Mouse (Mus musculus) hindbrain, embryonic 13.5 days (tissue): ENCODE measurements around the gene Glb1l2. TPM values are rescaled to one million over a fixed set of nuclear protein-coding genes. Genes with fewer than 3 reads are reported as not detected.

Experiments used
- ATAC-seq: fragments of 200-750 bp; cut with Nextera tagmentation; 2 replicates; pipeline ENCODE4 v1.8.0; 2017; ENCODE audit warnings: moderate TSS enrichment; ENCODE audit not compliant: low FRiP score
- H3K27ac ChIP-seq: fragments of 300-500 bp; sonication (generic); 2 replicates; pipeline ENCODE4 v1.5.1; 2015; ENCODE audit warnings: inconsistent platforms, mild to moderate bottlenecking, moderate library complexity
- H3K27me3 ChIP-seq: fragments of 300-500 bp; sonication (generic); 2 replicates; pipeline ENCODE4 v1.6.1; 2015; ENCODE audit warnings: mild to moderate bottlenecking, inconsistent platforms
- H3K36me3 ChIP-seq: fragments of 300-500 bp; sonication (generic); 2 replicates; pipeline ENCODE4 v1.6.1; 2015; ENCODE audit warnings: mild to moderate bottlenecking, inconsistent platforms
- H3K4me1 ChIP-seq: fragments of 300-500 bp; sonication (generic); replicated peaks from 2 replicates; pipeline ENCODE4 v1.6.1; 2015; ENCODE audit warnings: inconsistent platforms
- H3K4me2 ChIP-seq: fragments of 300-500 bp; sonication (generic); 2 replicates; pipeline ENCODE4 v1.6.1; 2015; ENCODE audit warnings: inconsistent platforms, mild to moderate bottlenecking, moderate library complexity
- H3K4me3 ChIP-seq: fragments of 300-500 bp; sonication (generic); 2 replicates; pipeline ENCODE4 v1.5.1; 2015; ENCODE audit warnings: mild to moderate bottlenecking, inconsistent platforms
- H3K9ac ChIP-seq: fragments of 300-500 bp; sonication (generic); 2 replicates; pipeline ENCODE4 v1.6.1; 2015; ENCODE audit warnings: mild to moderate bottlenecking, inconsistent platforms
- H3K9me3 ChIP-seq: fragments of 300-500 bp; sonication (generic); 2 replicates; pipeline ENCODE4 v1.6.1; 2016; ENCODE audit warnings: inconsistent platforms
- WGBS: fragments of 180-500 bp; shearing (Covaris S2); methylation state at CpG from one replicate; pipeline ENCODE4 v1.1.7; 2015; 5-methylcytosine and 5-hydroxymethylcytosine counted together
- polyA plus RNA-seq: library from polyadenylated mRNA; unstranded; fragments of >200 nt; fragmentation: Nextera tagmentation; extraction: Ambion mirVana; gene quantifications from 2 replicates; pipeline ENCODE4 v1.2.1, GENCODE M21; 2015

The Glb1l2 gene
- polyA plus RNA-seq: 2.2 and 2.4 TPM in 2 replicates

- WGBS: 2% methylated on average over 29 of the region's 33 CpGs
- Histone ChIP-seq H3K4me1 (peaks cover 13% of the 10 kb centered on the region), H3K27ac (no peak within 1 kb of the TSS), H3K36me3 (no peaks in the 10 kb centered on the region), H3K4me3 (peak within 1 kb of the TSS; percentile 54), H3K4me2 (peak within 1 kb of the TSS; percentile 88), H3K9ac (peak within 1 kb of the TSS; percentile 72), H3K9me3 (no peaks in the 10 kb centered on the region), H3K27me3 (no peaks in the 10 kb centered on the region)
- ATAC-seq: peak; percentile 100
These were observed at the start of gene Glb1l2 for GRCm38 (mm10) chr9:26805935-26806666. TSS of gene Glb1l2 (minus strand) at chr9:26806468.

GRCm38 (mm10) chr9:26831089-26831488 is 24.8 kb upstream of the Glb1l2 start:
- H3K27me3 ChIP-seq: no peaks in the 10 kb centered on the region
- no peaks in the 10 kb centered on the region for H3K36me3 ChIP-seq
- H3K4me3 ChIP-seq: no peak overlapping the region
- H3K4me1 ChIP-seq: no peaks in the 10 kb centered on the region
- H3K4me2 ChIP-seq: no peak overlapping the region
- ATAC-seq: no peak
- H3K9me3 ChIP-seq: no peaks in the 10 kb centered on the region
- H3K27ac ChIP-seq: no peak overlapping the region
- 86% methylated on average over 3 of the region's 3 CpGs for WGBS
- H3K9ac ChIP-seq: no peak overlapping the region

GRCm38 (mm10) chr9:26819942-26820341 is 13.7 kb upstream of the Glb1l2 start:
- Histone ChIP-seq H3K27me3 (no peaks in the 10 kb centered on the region), H3K9me3 (no peaks in the 10 kb centered on the region), H3K36me3 (no peaks in the 10 kb centered on the region), H3K9ac (no peak overlapping the region), H3K4me2 (no peak overlapping the region), H3K4me1 (no peaks in the 10 kb centered on the region), H3K4me3 (no peak overlapping the region), H3K27ac (no peak overlapping the region)
- WGBS: 94% methylated on average over 1 of the region's 1 CpGs
- no peak for ATAC-seq

DNA sequence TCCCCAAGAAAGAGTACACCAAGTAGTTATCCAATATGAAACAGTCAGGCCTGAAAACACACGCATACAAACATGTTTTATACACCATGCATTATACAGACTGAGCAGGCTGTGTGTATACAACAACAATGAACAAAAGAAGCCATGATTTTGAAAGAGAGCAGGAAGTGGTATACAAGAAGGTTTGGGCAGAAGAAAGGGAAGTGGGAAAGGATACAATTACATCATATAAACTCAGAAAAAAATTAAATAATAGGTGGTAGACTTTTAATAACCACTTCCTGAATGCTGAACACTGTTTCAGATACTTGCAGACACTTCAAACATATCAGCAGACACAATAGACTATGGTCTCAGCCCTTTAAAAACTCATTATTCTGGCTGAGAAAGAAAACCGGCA is 2.5 kb upstream of the Glb1l2 start:
- ATAC-seq: no peak
- H3K4me1 ChIP-seq: peaks cover 13% of the 10 kb centered on the region
- no peaks in the 10 kb centered on the region for H3K36me3 ChIP-seq
- no peak overlapping the region for H3K9ac ChIP-seq
- no peak overlapping the region for H3K4me3 ChIP-seq
- no peak overlapping the region for H3K27ac ChIP-seq
- no peaks in the 10 kb centered on the region for H3K27me3 ChIP-seq
- H3K4me2 ChIP-seq: no peak overlapping the region
- 82% methylated on average over 2 of the region's 2 CpGs for WGBS
- no peaks in the 10 kb centered on the region for H3K9me3 ChIP-seq

DNA sequence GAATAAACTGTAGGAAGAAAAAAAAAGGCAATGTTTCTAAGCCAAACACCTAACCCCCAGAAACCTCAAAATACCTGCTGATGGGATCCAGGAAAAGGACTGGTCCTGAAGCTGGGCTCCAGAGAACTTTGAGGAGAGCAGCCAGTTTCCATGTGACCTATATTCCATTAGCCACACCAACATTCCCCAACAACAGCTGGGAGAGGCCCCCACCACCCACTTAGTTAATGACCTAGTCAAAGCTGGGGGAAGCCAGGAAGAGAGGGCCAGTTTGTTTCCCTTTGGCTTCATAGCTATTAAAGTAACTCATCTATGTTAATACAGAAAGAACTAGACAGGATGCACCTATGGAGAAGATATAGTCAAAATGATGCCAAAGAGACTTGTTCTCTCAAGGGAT is 1.9 kb downstream of the Glb1l2 start:
- no peaks in the 10 kb centered on the region for H3K36me3 ChIP-seq
- H3K9me3 ChIP-seq: no peaks in the 10 kb centered on the region
- H3K27ac ChIP-seq: no peak overlapping the region
- H3K4me3 ChIP-seq: no peak overlapping the region
- ATAC-seq: no peak
- H3K4me1 ChIP-seq: peaks cover 13% of the 10 kb centered on the region
- H3K4me2 ChIP-seq: no peak overlapping the region
- H3K9ac ChIP-seq: no peak overlapping the region
- no peaks in the 10 kb centered on the region for H3K27me3 ChIP-seq

DNA sequence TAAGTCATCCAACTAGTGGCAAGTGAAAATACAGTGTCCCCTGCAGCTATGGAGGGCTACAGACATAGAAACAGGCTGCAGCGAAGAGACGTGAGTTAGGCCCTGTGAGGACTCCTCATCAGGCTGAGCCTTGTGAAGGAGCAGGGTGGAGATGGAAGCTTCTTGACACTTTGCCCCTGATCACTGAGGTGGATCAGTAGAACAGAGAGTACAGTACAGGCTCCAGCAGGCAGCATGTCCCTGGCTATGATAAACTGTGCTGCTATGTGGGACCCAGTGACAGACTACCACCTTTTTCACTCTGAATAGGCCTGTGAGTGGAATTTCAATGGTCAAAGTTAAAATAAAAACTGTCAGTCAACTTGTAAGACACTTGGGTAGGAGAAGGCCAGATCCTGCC is 5.9 kb downstream of the Glb1l2 start:
- Histone ChIP-seq H3K4me1 (no peaks in the 10 kb centered on the region), H3K27me3 (no peaks in the 10 kb centered on the region), H3K9me3 (no peaks in the 10 kb centered on the region), H3K36me3 (no peaks in the 10 kb centered on the region), H3K27ac (no peak overlapping the region), H3K9ac (no peak overlapping the region), H3K4me3 (no peak overlapping the region), H3K4me2 (no peak overlapping the region)
- 81% methylated on average over 2 of the region's 2 CpGs for WGBS
- ATAC-seq: no peak

GRCm38 (mm10) chr9:26798731-26799130 is 7.5 kb downstream of the Glb1l2 start:
- 84% methylated on average over 1 of the region's 1 CpGs for WGBS
- no peaks in the 10 kb centered on the region for H3K36me3 ChIP-seq
- no peak overlapping the region for H3K9ac ChIP-seq

DNA sequence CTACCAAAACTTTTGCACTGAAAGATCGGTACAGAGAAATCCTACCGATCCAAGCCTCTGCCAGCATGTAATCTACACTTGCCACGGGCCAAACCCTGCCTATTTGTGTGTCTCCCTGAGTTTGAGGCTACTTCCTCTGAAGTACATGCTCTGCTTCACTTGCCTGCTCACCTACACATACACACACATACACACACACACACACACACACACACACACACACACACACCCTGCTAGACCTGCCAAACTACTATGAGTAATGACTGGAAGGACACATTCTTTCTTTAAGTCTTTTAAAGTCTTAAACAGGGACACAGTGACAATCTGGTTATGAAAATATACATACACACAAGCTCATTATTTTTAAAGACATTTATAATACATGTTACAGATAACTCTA is 8.1 kb downstream of the Glb1l2 start:
- Histone ChIP-seq H3K9me3 (no peaks in the 10 kb centered on the region), H3K36me3 (no peaks in the 10 kb centered on the region), H3K4me1 (no peaks in the 10 kb centered on the region), H3K4me3 (no peak overlapping the region), H3K27ac (no peak overlapping the region), H3K27me3 (no peaks in the 10 kb centered on the region), H3K9ac (no peak overlapping the region), H3K4me2 (no peak overlapping the region)
- ATAC-seq: no peak
- whole genome bisulfite sequencing: 89% methylated on average over 3 of the region's 3 CpGs

More at GRCm38 (mm10) chr9:26798731-26799130, 7.5 kb downstream of the Glb1l2 start:
- ATAC-seq: no peak
- Histone ChIP-seq H3K9me3 (no peaks in the 10 kb centered on the region), H3K4me3 (no peak overlapping the region), H3K27ac (no peak overlapping the region), H3K4me1 (no peaks in the 10 kb centered on the region), H3K4me2 (no peak overlapping the region), H3K27me3 (no peaks in the 10 kb centered on the region)

GRCm38 (mm10) chr9:26792829-26793228 is 13.4 kb downstream of the Glb1l2 start:
- no peak overlapping the region for H3K4me2 ChIP-seq
- H3K36me3 ChIP-seq: no peaks in the 10 kb centered on the region
- H3K27me3 ChIP-seq: no peaks in the 10 kb centered on the region
- no peak for ATAC-seq
- H3K9ac ChIP-seq: no peak overlapping the region
- no peaks in the 10 kb centered on the region for H3K4me1 ChIP-seq
- no peak overlapping the region for H3K4me3 ChIP-seq
- WGBS: 84% methylated on average over 3 of the region's 3 CpGs
- H3K9me3 ChIP-seq: no peaks in the 10 kb centered on the region
- H3K27ac ChIP-seq: no peak overlapping the region

- Histone ChIP-seq H3K9me3 (no peaks in the 10 kb centered on the region), H3K4me2 (no peak overlapping the region), H3K27ac (no peak overlapping the region), H3K27me3 (no peaks in the 10 kb centered on the region), H3K36me3 (no peaks in the 10 kb centered on the region), H3K4me1 (no peaks in the 10 kb centered on the region), H3K9ac (no peak overlapping the region), H3K4me3 (no peak overlapping the region)
- ATAC-seq: peak; percentile 73; the same call in 1 of the 2 replicates
- 68% methylated on average over 7 of the region's 7 CpGs for WGBS
These were observed 22.8 kb downstream of the Glb1l2 start for GRCm38 (mm10) chr9:26783414-26783975.

GRCm38 (mm10) chr9:26778421-26778820 is 27.8 kb downstream of the Glb1l2 start:
- WGBS: 90% methylated on average over 7 of the region's 7 CpGs
- ATAC-seq: no peak
- Histone ChIP-seq H3K36me3 (no peaks in the 10 kb centered on the region), H3K4me2 (no peak overlapping the region), H3K9me3 (no peaks in the 10 kb centered on the region), H3K27ac (no peak overlapping the region), H3K9ac (no peak overlapping the region), H3K4me1 (no peaks in the 10 kb centered on the region), H3K27me3 (no peaks in the 10 kb centered on the region), H3K4me3 (no peak overlapping the region)

- no peaks in the 10 kb centered on the region for H3K27me3 ChIP-seq
- H3K9ac ChIP-seq: no peak overlapping the region
- WGBS: 62% methylated on average over 6 of the region's 6 CpGs
- peak; percentile 72 for ATAC-seq
- H3K36me3 ChIP-seq: no peaks in the 10 kb centered on the region
- H3K9me3 ChIP-seq: no peaks in the 10 kb centered on the region
- no peak overlapping the region for H3K4me2 ChIP-seq
- no peaks in the 10 kb centered on the region for H3K4me1 ChIP-seq
- no peak overlapping the region for H3K4me3 ChIP-seq
- H3K27ac ChIP-seq: no peak overlapping the region
These were observed 30.0 kb downstream of the Glb1l2 start for GRCm38 (mm10) chr9:26776122-26776902.
